Mouse (Mus musculus) left cerebral cortex, postnatal 10 days (tissue): ENCODE measurements around the gene Tubb5. TPM values are rescaled to one million over a fixed set of nuclear protein-coding genes. Genes with fewer than 3 reads are reported as not detected.

Experiments used
- DNase-seq, 2 experiments: peaks; one replicate each; pipeline ENCODE4 v3.0.0; 2021 to 2022; ENCODE audit warnings: low spot score in 2 of 2, mixed read lengths in 1 of 2; ENCODE audit errors: extremely low spot score in 1 of 2
- intact Hi-C: fragments of 180-260 bp; cut with DNase I; formaldehyde crosslinking; loops from one replicate; pipeline ENCODE4 v1.15.1; 2025
- total RNA-seq, 2 experiments: library from RNA; stranded (reverse); gene quantifications; 2 replicates each; pipeline ENCODE4 v1.2.3; 2021

Gene Tubb5
- total RNA-seq, 2 experiments from 2014 or later: 1,429 to 1,573 TPM

GRCm38 (mm10) chr17:35834696-35835422, 3.2 kb downstream of the Tubb5 start:
- intact Hi-C loops: no loop called here
- peak; percentile 38 to 53 for DNase-seq

GRCm38 (mm10) chr17:35833894-35834293, 4.2 kb downstream of the Tubb5 start:
- intact Hi-C loops: no loop called here
- no peak for DNase-seq

- intact Hi-C loops: no loop called here
- no peak for DNase-seq
Measured at GRCm38 (mm10) chr17:35833239-35833751, 4.8 kb downstream of the Tubb5 start.

- DNase-seq: no peak
- intact Hi-C loops: no loop called here
Measured at GRCm38 (mm10) chr17:35832400-35833238, 5.5 kb downstream of the Tubb5 start.

GRCm38 (mm10) chr17:35829737-35830136, 8.4 kb downstream of the Tubb5 start:
- intact Hi-C loops: no loop called here
- DNase-seq: peak; percentile 75 to 91

GRCm38 (mm10) chr17:35825109-35825850, 12.8 kb downstream of the Tubb5 start:
- DNase-seq: no peak
- intact Hi-C loops: no loop called here

- intact Hi-C loops: no loop called here
- peak in 1 of 2 experiments; percentile 51 for DNase-seq
Measured at GRCm38 (mm10) chr17:35824402-35824801, 13.7 kb downstream of the Tubb5 start.

- intact Hi-C loops: no loop called here
- DNase-seq: peak; percentile 74 to 91
Measured at GRCm38 (mm10) chr17:35822964-35823937, 14.9 kb downstream of the Tubb5 start, which contains the start of gene Flot1. Gene Flot1 (plus strand): TSS chr17:35823230.

GRCm38 (mm10) chr17:35822564-35822963, 15.5 kb downstream of the Tubb5 start:
- DNase-seq: no peak
- intact Hi-C loops: no loop called here

GRCm38 (mm10) chr17:35821439-35822430, 16.4 kb downstream of the Tubb5 start, which contains the start of gene Ier3:
Gene Ier3 (plus strand): TSS chr17:35821684.
- peak; percentile 63 to 90 for DNase-seq
- intact Hi-C loops: loop anchor here (1.0 kb wide), 1 partner anchor 82 kb away; no protein-coding TSS in a partner anchor

GRCm38 (mm10) chr17:35820111-35820510, 18.0 kb downstream of the Tubb5 start:
- intact Hi-C loops: no loop called here
- no peak for DNase-seq

- DNase-seq: peak in 1 of 2 experiments; percentile 29
- intact Hi-C loops: no loop called here
Measured at GRCm38 (mm10) chr17:35817226-35817625, 20.9 kb downstream of the Tubb5 start.

- no peak for DNase-seq
- intact Hi-C loops: no loop called here
Measured at GRCm38 (mm10) chr17:35816686-35817085, 21.4 kb downstream of the Tubb5 start.

- no peak for DNase-seq
- intact Hi-C loops: no loop called here
Measured at GRCm38 (mm10) chr17:35815836-35816235, 22.3 kb downstream of the Tubb5 start.

GRCm38 (mm10) chr17:35814678-35815077, 23.4 kb downstream of the Tubb5 start:
- intact Hi-C loops: no loop called here
- peak in 1 of 2 experiments; percentile 16 for DNase-seq

- intact Hi-C loops: no loop called here
- DNase-seq: no peak
Measured at GRCm38 (mm10) chr17:35813653-35814052, 24.5 kb downstream of the Tubb5 start.

GRCm38 (mm10) chr17:35813245-35813647, 24.9 kb downstream of the Tubb5 start:
- intact Hi-C loops: no loop called here

More at GRCm38 (mm10) chr17:35813245-35813647, 24.9 kb downstream of the Tubb5 start:
- DNase-seq: peak; percentile 59 to 94
